Mouse (Mus musculus) intestine, embryonic 15.5 days (tissue): ENCODE results near the gene Plxnc1. TPM values are rescaled to one million over a fixed set of nuclear protein-coding genes. Genes with fewer than 3 reads are reported as not detected.
A peak's percentile ranks its signal among the peaks of the same experiment; 100 is the strongest.

Source experiments
- ATAC-seq: fragments of 200-750 bp; cut with Nextera tagmentation; 2 replicates; pipeline ENCODE4 v1.8.0; 2017; ENCODE audit warnings: moderate TSS enrichment, moderate library complexity
- H3K27ac ChIP-seq: fragments of 300-500 bp; sonication (generic); 2 replicates; pipeline ENCODE4 v1.5.1; 2015; ENCODE audit warnings: mild to moderate bottlenecking, inconsistent platforms
- H3K27me3 ChIP-seq: fragments of 300-500 bp; sonication (generic); replicated peaks from 2 replicates; pipeline ENCODE4 v1.6.1; 2015; ENCODE audit warnings: inconsistent platforms
- H3K36me3 ChIP-seq: fragments of 300-500 bp; sonication (generic); 2 replicates; pipeline ENCODE4 v1.6.1; 2015; ENCODE audit warnings: inconsistent platforms
- H3K4me1 ChIP-seq: fragments of 300-500 bp; sonication (generic); replicated peaks from 2 replicates; pipeline ENCODE4 v1.6.1; 2015; ENCODE audit warnings: inconsistent platforms
- H3K4me2 ChIP-seq: fragments of 300-500 bp; sonication (generic); replicated peaks from 2 replicates; pipeline ENCODE4 v1.6.1; 2015; ENCODE audit warnings: mild to moderate bottlenecking, inconsistent platforms
- H3K4me3 ChIP-seq: fragments of 300-500 bp; sonication (generic); replicated peaks from 2 replicates; pipeline ENCODE4 v1.5.1; 2015; ENCODE audit warnings: inconsistent platforms
- H3K9ac ChIP-seq: fragments of 300-500 bp; sonication (generic); 2 replicates; pipeline ENCODE4 v1.6.1; 2015; ENCODE audit warnings: inconsistent platforms
- H3K9me3 ChIP-seq: fragments of 300-500 bp; sonication (generic); 2 replicates; pipeline ENCODE4 v1.6.1; 2016; ENCODE audit warnings: inconsistent platforms
- WGBS: fragments of 180-500 bp; shearing (Covaris S2); methylation state at CpG from one replicate; pipeline ENCODE4 v1.1.7; 2015; 5-methylcytosine and 5-hydroxymethylcytosine counted together
- polyA plus RNA-seq: library from polyadenylated mRNA; unstranded; fragments of >200 nt; fragmentation: Nextera tagmentation; extraction: Ambion mirVana; gene quantifications from 2 replicates; pipeline ENCODE4 v1.2.1, GENCODE M21; 2015

The Plxnc1 gene
- polyA plus RNA-seq, 1 experiment from 2014 or later: 1.3 TPM

- no peak overlapping the region for H3K4me3 ChIP-seq
- no peaks in the 10 kb centered on the region for H3K9me3 ChIP-seq
- H3K27me3 ChIP-seq: no peaks in the 10 kb centered on the region
- no peaks in the 10 kb centered on the region for H3K36me3 ChIP-seq
- 68% methylated on average over 2 of the region's 2 CpGs for WGBS
- no peak overlapping the region for H3K4me2 ChIP-seq
- H3K9ac ChIP-seq: no peak overlapping the region
- no peak for ATAC-seq
- H3K4me1 ChIP-seq: no peaks in the 10 kb centered on the region
- H3K27ac ChIP-seq: no peak overlapping the region
Observed at GRCm38 (mm10) chr10:94917990-94918389, 26.6 kb downstream of the Plxnc1 start.

GRCm38 (mm10) chr10:94917354-94917753, 27.3 kb downstream of the Plxnc1 start:
- H3K9me3 ChIP-seq: no peaks in the 10 kb centered on the region
- no peak overlapping the region for H3K4me2 ChIP-seq
- no peak for ATAC-seq
- no peak overlapping the region for H3K4me3 ChIP-seq
- no peaks in the 10 kb centered on the region for H3K4me1 ChIP-seq
- no peaks in the 10 kb centered on the region for H3K36me3 ChIP-seq
- WGBS: 77% methylated on average over 4 of the region's 4 CpGs
- no peaks in the 10 kb centered on the region for H3K27me3 ChIP-seq
- no peak overlapping the region for H3K27ac ChIP-seq
- no peak overlapping the region for H3K9ac ChIP-seq

- Histone ChIP-seq H3K36me3 (no peaks in the 10 kb centered on the region), H3K27me3 (no peaks in the 10 kb centered on the region), H3K4me3 (no peak overlapping the region), H3K4me1 (no peaks in the 10 kb centered on the region), H3K9me3 (no peaks in the 10 kb centered on the region), H3K27ac (no peak overlapping the region), H3K4me2 (no peak overlapping the region), H3K9ac (no peak overlapping the region)
- 84% methylated on average over 7 of the region's 7 CpGs for WGBS
- ATAC-seq: no peak
Observed at GRCm38 (mm10) chr10:94916610-94917009, 28.0 kb downstream of the Plxnc1 start.

- WGBS: 90% methylated on average over 6 of the region's 6 CpGs
- H3K36me3 ChIP-seq: no peaks in the 10 kb centered on the region
Observed at GRCm38 (mm10) chr10:94915746-94916145, 28.9 kb downstream of the Plxnc1 start.

GRCm38 (mm10) chr10:94914081-94914480, 30.6 kb downstream of the Plxnc1 start:
- Histone ChIP-seq H3K9ac (no peak overlapping the region), H3K27me3 (no peaks in the 10 kb centered on the region), H3K27ac (no peak overlapping the region), H3K4me2 (no peak overlapping the region), H3K4me1 (no peaks in the 10 kb centered on the region), H3K36me3 (no peaks in the 10 kb centered on the region), H3K4me3 (no peak overlapping the region), H3K9me3 (no peaks in the 10 kb centered on the region)
- no peak for ATAC-seq
- 86% methylated on average over 11 of the region's 11 CpGs for WGBS

More at GRCm38 (mm10) chr10:94915746-94916145, 28.9 kb downstream of the Plxnc1 start:
- Histone ChIP-seq H3K27ac (no peak overlapping the region), H3K4me3 (no peak overlapping the region), H3K9ac (no peak overlapping the region), H3K4me1 (no peaks in the 10 kb centered on the region), H3K9me3 (no peaks in the 10 kb centered on the region), H3K27me3 (no peaks in the 10 kb centered on the region), H3K4me2 (no peak overlapping the region)
- ATAC-seq: no peak

GRCm38 (mm10) chr10:94913336-94913739, 31.3 kb downstream of the Plxnc1 start:
- H3K4me2 ChIP-seq: no peak overlapping the region
- no peak for ATAC-seq

GRCm38 (mm10) chr10:94912551-94912950, 32.1 kb downstream of the Plxnc1 start:
- H3K27me3 ChIP-seq: no peaks in the 10 kb centered on the region
- no peak overlapping the region for H3K4me2 ChIP-seq
- H3K9me3 ChIP-seq: no peaks in the 10 kb centered on the region
- no peaks in the 10 kb centered on the region for H3K36me3 ChIP-seq
- no peak overlapping the region for H3K9ac ChIP-seq
- ATAC-seq: peak; percentile 36; the same call in 1 of the 2 replicates
- 100% methylated on average over 1 of the region's 1 CpGs for WGBS
- no peak overlapping the region for H3K27ac ChIP-seq
- no peaks in the 10 kb centered on the region for H3K4me1 ChIP-seq
- H3K4me3 ChIP-seq: no peak overlapping the region

More at GRCm38 (mm10) chr10:94913336-94913739, 31.3 kb downstream of the Plxnc1 start:
- no peaks in the 10 kb centered on the region for H3K4me1 ChIP-seq
- no peak overlapping the region for H3K4me3 ChIP-seq
- no peak overlapping the region for H3K27ac ChIP-seq
- no peaks in the 10 kb centered on the region for H3K27me3 ChIP-seq
- H3K9me3 ChIP-seq: no peaks in the 10 kb centered on the region
- no peaks in the 10 kb centered on the region for H3K36me3 ChIP-seq
- H3K9ac ChIP-seq: no peak overlapping the region
- WGBS: 62% methylated on average over 5 of the region's 5 CpGs

- no peaks in the 10 kb centered on the region for H3K4me1 ChIP-seq
- H3K27me3 ChIP-seq: no peaks in the 10 kb centered on the region
- no peak overlapping the region for H3K27ac ChIP-seq
- 85% methylated on average over 6 of the region's 6 CpGs for WGBS
- H3K9me3 ChIP-seq: no peaks in the 10 kb centered on the region
- H3K9ac ChIP-seq: no peak overlapping the region
- no peak for ATAC-seq
- H3K4me3 ChIP-seq: no peak overlapping the region
- H3K36me3 ChIP-seq: no peaks in the 10 kb centered on the region
- H3K4me2 ChIP-seq: no peak overlapping the region
Observed at GRCm38 (mm10) chr10:94911102-94911501, 33.5 kb downstream of the Plxnc1 start.

GRCm38 (mm10) chr10:94910570-94910969, 34.1 kb downstream of the Plxnc1 start:
- Histone ChIP-seq H3K4me3 (no peak overlapping the region), H3K36me3 (no peaks in the 10 kb centered on the region), H3K27ac (no peak overlapping the region), H3K9me3 (no peaks in the 10 kb centered on the region), H3K4me1 (no peaks in the 10 kb centered on the region), H3K9ac (no peak overlapping the region), H3K27me3 (0 out of 2 replicates have a peak, but pooled peaks cover 2% of the 10 kb centered on the region), H3K4me2 (no peak overlapping the region)
- 94% methylated on average over 4 of the region's 4 CpGs for WGBS
- no peak for ATAC-seq

- 88% methylated on average over 2 of the region's 2 CpGs for WGBS
- H3K36me3 ChIP-seq: no peaks in the 10 kb centered on the region
- no peak for ATAC-seq
Observed at GRCm38 (mm10) chr10:94909789-94910188, 34.8 kb downstream of the Plxnc1 start.

GRCm38 (mm10) chr10:94908976-94909717, 35.5 kb downstream of the Plxnc1 start:
- ATAC-seq: no peak
- Histone ChIP-seq H3K9ac (no peak overlapping the region), H3K9me3 (no peaks in the 10 kb centered on the region), H3K27ac (no peak overlapping the region), H3K4me2 (no peak overlapping the region), H3K4me1 (no peaks in the 10 kb centered on the region), H3K36me3 (no peaks in the 10 kb centered on the region), H3K27me3 (0 out of 2 replicates have a peak, but pooled peaks cover 2% of the 10 kb centered on the region), H3K4me3 (no peak overlapping the region)
- 85% methylated on average over 11 of the region's 11 CpGs for WGBS

More at GRCm38 (mm10) chr10:94909789-94910188, 34.8 kb downstream of the Plxnc1 start:
- no peaks in the 10 kb centered on the region for H3K9me3 ChIP-seq
- no peak overlapping the region for H3K4me3 ChIP-seq
- H3K9ac ChIP-seq: no peak overlapping the region
- no peak overlapping the region for H3K4me2 ChIP-seq
- no peak overlapping the region for H3K27ac ChIP-seq
- H3K27me3 ChIP-seq: 0 out of 2 replicates have a peak, but pooled peaks cover 2% of the 10 kb centered on the region
- no peaks in the 10 kb centered on the region for H3K4me1 ChIP-seq

- H3K4me3 ChIP-seq: no peak overlapping the region
- no peak for ATAC-seq
- no peak overlapping the region for H3K27ac ChIP-seq
- H3K36me3 ChIP-seq: no peaks in the 10 kb centered on the region
- 0 out of 2 replicates have a peak, but pooled peaks cover 2% of the 10 kb centered on the region for H3K27me3 ChIP-seq
- H3K9ac ChIP-seq: no peak overlapping the region
- no peaks in the 10 kb centered on the region for H3K9me3 ChIP-seq
- H3K4me1 ChIP-seq: no peaks in the 10 kb centered on the region
- no peak overlapping the region for H3K4me2 ChIP-seq
- WGBS: 28% methylated on average over 21 of the region's 21 CpGs
Observed at GRCm38 (mm10) chr10:94905689-94906473, 38.8 kb downstream of the Plxnc1 start.
